Mouse (Mus musculus) G1E (cell line): ENCODE measurements around the gene Retreg1. TPM values are rescaled to one million over a fixed set of nuclear protein-coding genes. Genes with fewer than 3 reads are reported as not detected.

ENCODE experiments used
- ATAC-seq: 2 replicates; pipeline ENCODE4 v1.8.0; 2016; ENCODE audit warnings: mild to moderate bottlenecking; ENCODE audit not compliant: insufficient number of reproducible peaks, poor library complexity, low FRiP score, severe bottlenecking; ENCODE audit errors: extremely low read depth
- DNase-seq: peaks from one replicate; pipeline ENCODE4 v3.0.0; 2012; ENCODE audit warnings: low spot score
- H3K27me3 ChIP-seq: 2 replicates; pipeline ENCODE4 v1.6.1; 2012; ENCODE audit warnings: mild to moderate bottlenecking, low read length, inconsistent platforms; ENCODE audit not compliant: insufficient read depth
- H3K36me3 ChIP-seq: replicated peaks from 2 replicates; pipeline ENCODE3; 2012; ENCODE audit warnings: mild to moderate bottlenecking, inconsistent platforms
- H3K4me1 ChIP-seq: 2 replicates; pipeline ENCODE4 v1.6.1; 2012; ENCODE audit warnings: low read depth, low read length, inconsistent platforms, mixed read lengths; ENCODE audit not compliant: insufficient read depth
- H3K4me3 ChIP-seq: 2 replicates; pipeline ENCODE4 v1.5.1; 2012; ENCODE audit warnings: low read depth, mild to moderate bottlenecking, inconsistent platforms, low read length, moderate library complexity, mixed read lengths
- H3K9me3 ChIP-seq: replicated peaks from 2 replicates; pipeline ENCODE4 v1.6.1; 2012; ENCODE audit warnings: inconsistent platforms
- CTCF ChIP-seq: IDR thresholded peaks from 2 replicates; pipeline ENCODE4 v1.5.1; 2012; ENCODE audit warnings: low read depth, low read length, inconsistent platforms, mixed read lengths
- GATA1 ChIP-seq: IDR thresholded peaks from 2 replicates; pipeline ENCODE4 v1.6.1; 2012; ENCODE audit warnings: borderline replicate concordance, low read length, inconsistent platforms, mixed read lengths
- GATA2 ChIP-seq: IDR thresholded peaks from 2 replicates; pipeline ENCODE4 v1.6.1; 2012; ENCODE audit warnings: low read depth, low read length, inconsistent platforms, borderline replicate concordance
- POLR2AphosphoS5 ChIP-seq: IDR thresholded peaks from 2 replicates; pipeline ENCODE4 v1.6.1; 2012; ENCODE audit warnings: low read depth, low read length, inconsistent platforms; ENCODE audit not compliant: insufficient replicate concordance
- TAL1 ChIP-seq: conservative IDR thresholded peaks from 2 replicates; pipeline ENCODE4 v1.6.1; 2012; ENCODE audit warnings: low read depth, low read length, inconsistent platforms, mixed read lengths
- polyA plus RNA-seq: library from polyadenylated mRNA; stranded (reverse); fragments of >175 nt; gene quantifications from 2 replicates; pipeline ENCODE4 v1.2.3, GENCODE M21; 2012
- total RNA-seq, 2 experiments: library from RNA; stranded (forward) in 1 of 2; stranded (reverse) in 1 of 2; fragments of 200-1000 nt in 1 of 2; fragments of >200 nt in 1 of 2; fragmentation: Nextera tagmentation in 1 of 2; gene quantifications; 2 replicates each; pipeline ENCODE4 v1.2.3; 2014 to 2017

Retreg1 gene
- total and polyA plus RNA-seq, 3 experiments, result 0.16 TPM; not detected in 2

DNA sequence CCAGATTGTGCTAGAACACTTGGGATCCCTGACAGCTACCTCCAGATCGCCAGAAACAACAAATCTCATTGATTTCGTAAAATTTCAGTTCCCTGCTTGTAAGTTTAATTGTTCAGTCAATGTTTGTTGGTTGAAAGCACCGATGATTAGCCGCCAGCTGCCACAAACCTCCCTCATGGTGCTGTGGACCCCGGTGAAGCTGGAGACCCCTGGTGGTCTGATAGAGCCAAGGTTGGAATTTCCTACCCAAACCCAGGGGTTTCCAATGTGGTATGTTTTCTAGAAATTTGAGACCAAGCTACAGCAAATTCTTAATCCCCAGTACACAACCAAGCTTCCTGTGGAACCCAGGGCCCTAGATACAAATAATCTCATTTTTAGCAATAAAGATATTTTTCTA, 41.3 kb upstream of the Retreg1 start:
- no peak overlapping the region for H3K4me3 ChIP-seq
- no peak for ATAC-seq
- no peak for DNase-seq
- H3K4me1 ChIP-seq, result no peaks in the 10 kb centered on the region
- no peaks in the 10 kb centered on the region for H3K27me3 ChIP-seq
- peaks cover 48% of the 10 kb centered on the region for H3K9me3 ChIP-seq
- H3K36me3 ChIP-seq, result no peaks in the 10 kb centered on the region
- no peak for TF ChIP-seq GATA1
- TF ChIP-seq CTCF, result no peak
- no peak for TF ChIP-seq TAL1
- TF ChIP-seq GATA2, result no peak
- TF ChIP-seq POLR2AphosphoS5, result no peak

DNA sequence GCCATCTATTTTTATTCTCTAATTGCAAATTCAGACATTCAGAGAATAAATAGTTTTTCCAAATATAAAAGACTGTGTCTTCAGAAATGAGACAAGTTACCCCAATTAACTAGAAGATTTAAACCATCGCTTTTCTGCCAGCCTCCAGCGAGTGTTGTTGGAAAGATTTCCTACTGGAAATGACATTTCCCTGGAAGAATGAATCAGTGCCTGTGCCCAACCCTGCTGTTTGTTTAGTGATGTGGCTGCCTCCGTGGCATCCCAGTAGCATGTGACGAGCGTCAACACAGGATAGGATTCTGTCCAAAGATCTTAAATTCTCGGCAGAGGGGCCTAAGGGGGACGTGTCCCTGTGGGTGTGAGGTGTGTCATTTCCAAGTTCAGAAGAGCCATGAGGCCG, 40.8 kb upstream of the Retreg1 start:
- Histone ChIP-seq H3K4me1 (no peaks in the 10 kb centered on the region), H3K9me3 (peaks cover 51% of the 10 kb centered on the region), H3K4me3 (no peak overlapping the region), H3K27me3 (no peaks in the 10 kb centered on the region), H3K36me3 (no peaks in the 10 kb centered on the region)
- ATAC-seq, result no peak
- no peak for DNase-seq
- TF ChIP-seq GATA1, result no peak
- TF ChIP-seq POLR2AphosphoS5, result no peak
- no peak for TF ChIP-seq GATA2

DNA sequence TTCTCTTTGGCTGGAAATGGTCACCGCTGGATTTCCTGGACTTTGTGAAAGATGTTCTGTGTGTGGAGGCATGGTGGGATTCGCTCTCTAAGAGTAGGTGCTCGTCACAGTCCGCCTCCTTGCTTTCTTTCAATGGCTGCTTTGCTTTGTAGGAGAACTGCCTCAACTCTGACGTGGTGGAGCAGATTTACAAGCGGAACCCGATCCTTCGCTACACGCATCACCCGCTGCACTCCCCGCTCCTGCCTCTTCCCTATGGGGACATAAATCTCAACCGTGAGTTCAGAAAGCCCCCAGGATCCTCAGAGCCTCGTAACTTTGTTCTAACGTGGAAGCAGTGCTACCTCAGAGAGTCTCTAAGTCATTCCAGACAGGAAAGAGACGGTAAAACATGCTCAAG, 39.9 kb upstream of the Retreg1 start:
- no peak for ATAC-seq
- DNase-seq, result no peak
- Histone ChIP-seq H3K9me3 (peaks cover 60% of the 10 kb centered on the region), H3K27me3 (no peaks in the 10 kb centered on the region), H3K4me1 (no peaks in the 10 kb centered on the region), H3K36me3 (no peaks in the 10 kb centered on the region), H3K4me3 (no peak overlapping the region)
- no peak for TF ChIP-seq TAL1
- TF ChIP-seq GATA2, result no peak
- TF ChIP-seq POLR2AphosphoS5, result no peak
- TF ChIP-seq CTCF, result no peak
- no peak for TF ChIP-seq GATA1

DNA sequence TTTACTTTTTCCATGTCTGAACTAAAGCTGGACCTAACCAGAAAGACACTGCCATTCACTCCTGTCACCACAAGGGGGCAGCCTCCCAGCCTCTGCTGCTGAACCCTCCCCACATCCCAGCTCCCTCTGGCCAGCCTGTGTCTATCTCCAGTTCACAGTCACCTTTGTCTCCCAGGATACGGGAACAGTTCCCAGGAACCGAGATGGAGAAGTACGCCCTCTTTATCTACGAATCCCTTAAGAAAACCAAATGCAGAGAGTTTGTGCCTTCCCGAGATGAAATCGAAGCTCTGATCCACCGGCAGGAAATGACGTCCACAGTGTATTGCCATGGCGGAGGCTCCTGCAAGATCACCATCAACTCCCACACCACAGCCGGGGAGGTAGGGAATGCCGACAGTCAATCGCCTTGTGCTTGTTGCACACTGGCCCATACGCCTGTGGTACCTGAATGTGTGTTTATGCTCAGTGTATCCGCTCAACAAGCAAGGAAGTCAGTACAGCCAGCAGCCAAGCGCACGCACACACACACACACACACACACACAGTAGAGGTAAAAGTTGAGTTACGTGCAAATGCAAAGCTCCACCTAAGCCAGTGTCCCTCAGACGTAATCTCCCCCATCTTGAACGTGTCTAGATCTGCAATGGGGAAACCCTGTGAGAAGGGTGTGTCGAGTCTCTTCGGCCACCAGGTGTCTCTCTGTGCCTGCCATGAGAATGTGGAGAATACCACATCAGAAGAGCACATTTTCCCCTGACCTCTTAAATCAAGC, 37.5 kb upstream of the Retreg1 start:
- TF ChIP-seq TAL1, result no peak
- TF ChIP-seq POLR2AphosphoS5, result no peak
- TF ChIP-seq CTCF, result no peak
- Histone ChIP-seq H3K9me3 (peaks cover 71% of the 10 kb centered on the region), H3K4me3 (no peak overlapping the region)

DNA sequence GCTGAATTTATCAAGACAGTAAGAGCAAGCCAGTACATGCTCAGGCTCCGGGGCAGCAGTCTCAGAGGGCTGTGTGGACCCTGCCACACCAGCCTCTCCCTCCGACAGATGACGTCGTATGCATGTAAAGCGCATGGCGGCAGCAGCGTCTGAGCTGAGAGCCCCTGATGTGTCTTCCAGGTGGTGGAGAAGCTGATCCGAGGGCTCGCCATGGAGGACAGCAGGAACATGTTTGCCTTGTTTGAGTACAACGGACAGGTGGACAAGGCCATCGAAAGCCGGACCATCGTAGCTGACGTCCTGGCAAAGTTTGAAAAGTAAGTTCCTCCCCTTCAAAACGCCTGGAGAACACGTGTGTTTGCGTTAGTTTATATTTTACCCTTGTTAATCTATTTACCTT, 36.6 kb upstream of the Retreg1 start:
- Histone ChIP-seq H3K36me3 (no peaks in the 10 kb centered on the region), H3K27me3 (no peaks in the 10 kb centered on the region), H3K4me1 (no peaks in the 10 kb centered on the region), H3K4me3 (no peak overlapping the region), H3K9me3 (peaks cover 71% of the 10 kb centered on the region)
- no peak for DNase-seq
- no peak for ATAC-seq
- TF ChIP-seq TAL1 (no peak), GATA1 (no peak), POLR2AphosphoS5 (no peak), GATA2 (no peak), CTCF (no peak)

More for the DNA sequence above, 37.5 kb upstream of the Retreg1 start:
- Histone ChIP-seq H3K27me3 (no peaks in the 10 kb centered on the region), H3K36me3 (no peaks in the 10 kb centered on the region), H3K4me1 (no peaks in the 10 kb centered on the region)
- ATAC-seq (no peak), DNase-seq (no peak)

DNA sequence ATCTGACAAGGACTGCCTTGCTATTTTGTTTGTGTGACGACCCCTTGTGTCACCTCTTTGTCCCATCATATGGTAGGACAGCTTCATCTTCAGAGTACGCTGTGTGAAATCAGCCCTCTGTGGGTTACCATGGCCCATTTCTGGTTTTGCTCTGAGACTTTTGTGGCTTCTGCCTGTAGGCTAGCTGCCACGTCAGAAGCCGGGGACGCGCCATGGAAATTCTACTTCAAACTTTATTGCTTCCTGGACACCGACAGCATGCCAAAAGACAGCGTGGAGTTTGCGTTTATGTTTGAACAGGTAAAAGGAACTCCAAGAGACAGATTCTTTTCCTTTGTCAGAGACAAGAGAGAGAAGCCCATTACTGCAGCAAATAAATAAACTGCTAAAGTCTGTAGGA, 36.1 kb upstream of the Retreg1 start:
- peaks cover 76% of the 10 kb centered on the region for H3K9me3 ChIP-seq
- ATAC-seq (no peak), DNase-seq (no peak)
- no peak overlapping the region for H3K4me3 ChIP-seq
- H3K36me3 ChIP-seq, result no peaks in the 10 kb centered on the region
- H3K27me3 ChIP-seq, result no peaks in the 10 kb centered on the region
- TF ChIP-seq CTCF, result no peak
- no peak for TF ChIP-seq TAL1
- no peak for TF ChIP-seq POLR2AphosphoS5
- TF ChIP-seq GATA2, result no peak
- TF ChIP-seq GATA1, result no peak
- no peaks in the 10 kb centered on the region for H3K4me1 ChIP-seq

DNA sequence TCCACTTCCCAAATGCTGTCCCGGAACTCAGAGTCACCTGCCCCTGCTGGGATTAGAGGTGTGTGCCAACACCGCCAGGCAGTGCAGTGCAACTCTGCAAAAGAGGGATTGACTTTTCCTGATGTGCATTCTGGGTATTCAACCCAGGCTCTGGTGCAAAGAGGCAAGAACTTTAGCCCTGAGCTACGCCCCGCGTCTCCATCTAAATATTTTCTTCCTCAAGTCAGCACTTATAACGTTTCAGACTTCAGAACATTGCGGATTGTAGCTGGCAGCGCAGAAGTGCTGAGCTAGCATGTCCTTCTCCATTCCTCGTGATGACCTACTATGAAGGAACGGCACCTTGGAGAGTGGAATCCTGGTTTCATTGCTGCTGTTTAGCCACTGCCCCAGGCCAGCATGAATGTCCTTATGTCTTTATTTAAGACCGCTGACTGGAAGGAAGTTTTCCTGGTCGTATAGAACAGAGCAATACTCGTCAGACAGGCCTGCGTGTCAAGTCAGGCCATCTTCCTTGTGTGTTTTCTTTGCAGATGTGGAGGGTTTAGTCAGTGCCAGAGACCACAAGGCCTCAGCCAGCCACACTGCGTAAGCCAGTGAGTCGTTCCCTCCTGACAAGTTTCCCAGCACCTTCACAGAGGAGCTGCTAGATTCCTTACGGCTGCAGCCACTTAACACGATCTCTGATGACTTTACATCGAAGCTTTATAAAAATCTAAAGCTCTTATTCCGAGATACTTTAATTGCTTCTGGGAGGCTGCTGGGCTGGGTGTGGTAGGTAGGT, 34.1 kb upstream of the Retreg1 start:
- DNase-seq (no peak), ATAC-seq (no peak)
- H3K9me3 ChIP-seq, result peaks cover 68% of the 10 kb centered on the region
- H3K4me3 ChIP-seq, result no peak overlapping the region
- no peaks in the 10 kb centered on the region for H3K4me1 ChIP-seq
- TF ChIP-seq GATA1 (no peak), CTCF (no peak), TAL1 (no peak), POLR2AphosphoS5 (no peak), GATA2 (no peak)
- no peaks in the 10 kb centered on the region for H3K27me3 ChIP-seq
- no peaks in the 10 kb centered on the region for H3K36me3 ChIP-seq
